Mouse (Mus musculus): ENCODE measurements at regions not wholly inside any gene's neighbourhood (a gene's known extent, or its start where the extent isn't known, plus 50 kb on each side); places are given as distances from the start of the nearest gene placed in this dataset.

DNA sequence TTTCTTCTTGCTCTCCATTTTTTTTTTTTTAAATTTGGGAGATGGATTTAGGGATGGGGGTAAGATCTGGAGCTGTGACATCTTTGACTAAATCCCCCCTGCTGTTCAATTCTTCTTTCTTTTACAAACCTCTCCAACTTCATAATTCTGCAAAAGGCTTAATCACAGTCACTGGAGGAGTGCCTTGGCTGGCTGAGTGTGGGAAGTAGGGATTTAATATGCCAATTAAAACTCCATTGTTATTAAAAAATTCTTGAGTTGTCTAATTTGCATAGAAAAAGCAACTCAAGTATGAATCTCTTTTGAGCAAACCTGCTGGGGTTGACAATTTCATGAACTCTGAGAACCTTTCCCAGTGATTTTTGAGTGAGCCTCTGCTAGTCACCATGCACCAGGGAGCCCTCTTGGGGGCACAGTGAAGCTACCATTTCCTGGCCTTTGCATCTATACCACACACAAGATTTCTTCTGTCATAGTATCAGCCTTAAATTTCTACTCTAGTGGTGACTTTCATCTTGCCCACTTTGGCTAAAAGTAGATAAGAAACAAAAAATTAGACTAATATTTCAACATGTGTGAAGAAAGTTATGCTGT lies 243.6 kb upstream of the Tle1 start:
- DNase-seq (ENCODE audit: low spot score) = no peak
- no peak for ATAC-seq
- Histone ChIP-seq H3K27ac (ENCODE audit: low read length) (no peak overlapping the region), H3K4me1 (ENCODE audit: insufficient read depth, low read depth, low read length) (no peaks in the 10 kb centered on the region), H3K4me3 (ENCODE audit: low read depth, low read length) (no peak overlapping the region), H3K36me3 (ENCODE audit: insufficient read depth, low read length) (no peaks in the 10 kb centered on the region), H3K9ac (replicated peaks; ENCODE audit: low read depth) (no peak overlapping the region), H3K9me3 (ENCODE audit: low read length) (no peaks in the 10 kb centered on the region), H3K4me2 (replicated peaks; ENCODE audit: low read depth, low read length) (no peak overlapping the region), H3K27me3 (replicated peaks; ENCODE audit: insufficient read depth, low read length) (no peaks in the 10 kb centered on the region)
- no peak for TF ChIP-seq CTCF (IDR thresholded peaks at IDR 0.05)
- TF ChIP-seq EP300 (IDR thresholded peaks at IDR 0.05) = no peak

DNA sequence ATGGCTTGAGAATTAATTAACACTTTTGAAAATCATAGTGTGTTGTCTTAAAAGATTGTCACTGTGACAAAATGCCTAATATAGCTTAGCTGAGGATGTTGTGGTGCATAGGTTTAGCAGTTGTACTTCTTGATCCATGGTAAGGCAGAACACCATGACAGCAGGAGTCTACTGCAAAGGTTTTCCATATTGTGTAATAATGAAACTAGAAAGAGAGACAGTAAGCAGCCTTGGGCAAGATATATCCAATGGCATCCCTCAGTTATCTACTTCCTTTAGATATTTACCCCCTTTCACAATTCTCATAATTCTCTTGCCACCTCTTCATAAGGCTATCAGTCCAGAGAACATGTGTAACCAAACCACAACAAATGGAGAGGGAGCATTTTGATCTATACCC lies 236.6 kb upstream of the Tle1 start:
- ATAC-seq (no peak), DNase-seq (ENCODE audit: low spot score) (no peak)
- Histone ChIP-seq H3K9ac (replicated peaks; ENCODE audit: low read depth) (no peak overlapping the region), H3K36me3 (ENCODE audit: insufficient read depth, low read length) (no peaks in the 10 kb centered on the region), H3K4me1 (ENCODE audit: insufficient read depth, low read depth, low read length) (no peaks in the 10 kb centered on the region), H3K4me2 (replicated peaks; ENCODE audit: low read depth, low read length) (no peak overlapping the region), H3K9me3 (ENCODE audit: low read length) (no peaks in the 10 kb centered on the region), H3K4me3 (ENCODE audit: low read depth, low read length) (no peak overlapping the region), H3K27ac (ENCODE audit: low read length) (no peak overlapping the region), H3K27me3 (replicated peaks; ENCODE audit: insufficient read depth, low read length) (no peaks in the 10 kb centered on the region)
- TF ChIP-seq EP300 (IDR thresholded peaks at IDR 0.05) (no peak), CTCF (IDR thresholded peaks at IDR 0.05) (no peak)

DNA sequence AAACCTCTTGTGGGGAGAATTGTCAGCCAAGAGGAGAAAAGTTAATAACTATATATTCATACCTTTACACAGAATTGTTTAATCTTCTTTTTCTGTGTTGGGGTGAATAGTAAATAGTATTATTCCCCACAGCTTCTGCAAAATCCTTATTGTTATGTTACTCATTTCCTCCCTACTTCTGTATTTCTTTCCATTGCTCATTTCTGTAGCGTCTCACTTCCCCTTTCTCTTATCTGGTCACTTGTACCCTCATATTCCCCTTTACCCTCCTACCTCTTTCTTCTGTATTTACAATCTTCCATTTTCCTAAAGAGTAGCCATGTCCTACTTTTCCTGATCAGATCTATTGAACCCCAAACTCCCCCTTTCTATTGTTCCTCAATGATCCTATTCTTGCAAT lies 224.6 kb upstream of the Tle1 start:
- Histone ChIP-seq H3K4me1 (ENCODE audit: insufficient read depth, low read depth, low read length) (no peaks in the 10 kb centered on the region), H3K4me2 (replicated peaks; ENCODE audit: low read depth, low read length) (no peak overlapping the region), H3K9ac (replicated peaks; ENCODE audit: low read depth) (no peak overlapping the region), H3K27ac (ENCODE audit: low read length) (no peak overlapping the region), H3K27me3 (replicated peaks; ENCODE audit: insufficient read depth, low read length) (no peaks in the 10 kb centered on the region), H3K4me3 (ENCODE audit: low read depth, low read length) (no peak overlapping the region), H3K9me3 (ENCODE audit: low read length) (no peaks in the 10 kb centered on the region), H3K36me3 (ENCODE audit: insufficient read depth, low read length) (no peaks in the 10 kb centered on the region)
- ATAC-seq (no peak), DNase-seq (ENCODE audit: low spot score) (peak; percentile 12)
- no peak for TF ChIP-seq CTCF (IDR thresholded peaks at IDR 0.05)
- no peak for TF ChIP-seq EP300 (IDR thresholded peaks at IDR 0.05)
- 89% methylated on average over 1 of the region's 1 CpGs for WGBS

DNA sequence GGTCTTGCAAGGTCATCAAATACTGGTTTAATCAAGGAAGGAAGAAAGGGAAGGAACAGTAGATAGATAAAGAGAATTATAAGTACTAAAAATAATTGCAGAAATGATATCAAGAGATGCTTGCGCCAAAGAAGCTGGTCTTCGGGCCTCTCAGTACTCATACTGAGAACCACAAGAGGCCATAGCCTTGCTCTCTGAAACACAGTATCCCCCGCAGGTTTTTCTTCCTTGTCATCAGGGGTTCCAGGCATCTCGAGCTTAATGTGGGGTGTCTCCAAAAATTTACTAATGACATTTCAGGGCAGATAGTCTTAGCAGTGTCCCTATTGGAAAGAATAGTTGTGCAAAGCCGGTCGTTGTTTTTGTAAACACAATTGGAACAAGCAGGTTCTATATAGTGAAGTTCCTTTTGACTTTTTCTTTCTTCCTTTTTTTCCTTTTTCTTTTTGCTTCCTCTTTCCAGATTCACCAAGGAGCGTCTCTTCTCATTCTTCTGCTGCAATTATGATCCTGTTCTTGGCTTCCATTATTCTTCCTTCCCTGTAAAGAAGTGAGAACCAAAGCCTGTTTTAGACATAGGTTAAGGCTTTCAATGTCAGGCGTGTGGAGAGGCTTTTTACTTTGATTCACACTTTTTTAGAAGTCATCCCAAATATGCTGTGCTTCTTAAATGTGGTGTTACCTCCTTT lies 211.5 kb upstream of the Tle1 start:
- no peaks in the 10 kb centered on the region for H3K4me1 ChIP-seq (ENCODE audit: insufficient read depth, low read depth, low read length)
- H3K27me3 ChIP-seq (replicated peaks; ENCODE audit: insufficient read depth, low read length) = no peaks in the 10 kb centered on the region
- WGBS = 85% methylated on average over 8 of the region's 8 CpGs
- no peaks in the 10 kb centered on the region for H3K9me3 ChIP-seq (ENCODE audit: low read length)
- no peaks in the 10 kb centered on the region for H3K36me3 ChIP-seq (ENCODE audit: insufficient read depth, low read length)
- no peak overlapping the region for H3K9ac ChIP-seq (replicated peaks; ENCODE audit: low read depth)
- no peak overlapping the region for H3K4me3 ChIP-seq (ENCODE audit: low read depth, low read length)
- H3K27ac ChIP-seq (ENCODE audit: low read length) = no peak overlapping the region
- TF ChIP-seq CTCF (IDR thresholded peaks at IDR 0.05) (no peak), EP300 (IDR thresholded peaks at IDR 0.05) (no peak)
- H3K4me2 ChIP-seq (replicated peaks; ENCODE audit: low read depth, low read length) = no peak overlapping the region
- ATAC-seq = no peak
- no peak for DNase-seq (ENCODE audit: low spot score)

DNA sequence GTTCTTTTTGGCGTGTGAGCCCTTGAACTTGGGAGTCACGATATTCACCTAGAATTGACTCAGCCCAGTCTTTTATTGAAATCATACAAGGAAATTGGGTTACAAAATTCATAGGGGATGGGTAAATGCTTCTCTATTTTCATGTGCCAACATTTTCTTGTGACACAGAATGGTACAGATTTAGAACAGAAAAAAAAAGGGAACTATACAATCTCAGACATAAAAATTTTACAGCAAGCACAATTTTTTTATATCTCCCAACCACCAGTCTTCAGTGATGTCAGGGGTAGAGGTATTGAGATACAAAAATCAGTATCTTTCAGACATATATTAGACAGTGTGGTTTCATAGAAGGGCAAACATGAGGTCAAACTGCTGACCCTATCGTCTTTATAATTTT lies 210.6 kb upstream of the Tle1 start:
- DNase-seq (ENCODE audit: low spot score) = no peak
- Histone ChIP-seq H3K9ac (replicated peaks; ENCODE audit: low read depth) (no peak overlapping the region), H3K4me2 (replicated peaks; ENCODE audit: low read depth, low read length) (no peak overlapping the region), H3K4me3 (ENCODE audit: low read depth, low read length) (no peak overlapping the region), H3K27me3 (replicated peaks; ENCODE audit: insufficient read depth, low read length) (no peaks in the 10 kb centered on the region), H3K36me3 (ENCODE audit: insufficient read depth, low read length) (no peaks in the 10 kb centered on the region), H3K4me1 (ENCODE audit: insufficient read depth, low read depth, low read length) (no peaks in the 10 kb centered on the region), H3K27ac (ENCODE audit: low read length) (no peak overlapping the region), H3K9me3 (ENCODE audit: low read length) (no peaks in the 10 kb centered on the region)
- no peak for TF ChIP-seq CTCF (IDR thresholded peaks at IDR 0.05)
- no peak for TF ChIP-seq EP300 (IDR thresholded peaks at IDR 0.05)
- WGBS = 83% methylated on average over 3 of the region's 3 CpGs
- no peak for ATAC-seq

DNA sequence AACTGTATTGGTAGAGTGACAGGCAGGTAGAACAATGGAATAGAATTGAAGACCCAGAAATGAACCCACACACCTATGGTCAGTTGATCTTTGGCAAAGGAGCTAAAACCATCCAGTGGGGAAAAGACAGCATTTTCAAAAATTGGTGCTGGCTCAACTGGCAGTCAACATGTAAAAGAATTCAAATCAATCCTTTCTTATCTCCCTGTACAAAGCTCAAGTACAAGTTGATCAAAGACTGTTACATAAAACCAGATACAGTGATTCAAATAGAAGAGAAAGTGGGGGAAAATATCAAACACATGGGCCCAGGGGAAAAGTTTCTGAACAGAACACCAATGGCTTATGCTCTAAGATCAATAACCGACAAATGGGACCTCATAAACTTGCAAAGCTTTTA lies 200.0 kb upstream of the Tle1 start:
- TF ChIP-seq CTCF (IDR thresholded peaks at IDR 0.05) = no peak
- TF ChIP-seq EP300 (IDR thresholded peaks at IDR 0.05) = no peak
- no peaks in the 10 kb centered on the region for H3K36me3 ChIP-seq (ENCODE audit: insufficient read depth, low read length)
- no peaks in the 10 kb centered on the region for H3K4me1 ChIP-seq (ENCODE audit: insufficient read depth, low read depth, low read length)
- no peaks in the 10 kb centered on the region for H3K9me3 ChIP-seq (ENCODE audit: low read length)
- no peak overlapping the region for H3K9ac ChIP-seq (replicated peaks; ENCODE audit: low read depth)
- H3K4me2 ChIP-seq (replicated peaks; ENCODE audit: low read depth, low read length) = no peak overlapping the region
- H3K27ac ChIP-seq (ENCODE audit: low read length) = no peak overlapping the region
- ATAC-seq (no peak), DNase-seq (ENCODE audit: low spot score) (no peak)
- no peak overlapping the region for H3K4me3 ChIP-seq (ENCODE audit: low read depth, low read length)
- H3K27me3 ChIP-seq (replicated peaks; ENCODE audit: insufficient read depth, low read length) = no peaks in the 10 kb centered on the region
- 73% methylated on average over 1 of the region's 1 CpGs for WGBS

Data from lung, postnatal 0 days (tissue).